Mouse (Mus musculus): ENCODE data around the gene Plekhm2.

GRCm38 (mm10) chr4:141686093-141686492 lies 21.4 kb upstream of the Plekhm2 start:
- TF ChIP-seq GATA1 (IDR thresholded peaks at IDR 0.05; ENCODE audit: borderline replicate concordance, low read length): no peak
- no peak for TF ChIP-seq FLI1 (IDR thresholded peaks at IDR 0.05; ENCODE audit: low read length)

Data from megakaryocyte, embryonic 14.5 days (primary cell).